Comparison of ENCODE assay signal across 10 mouse cellular contexts in the genomic region with DNA sequence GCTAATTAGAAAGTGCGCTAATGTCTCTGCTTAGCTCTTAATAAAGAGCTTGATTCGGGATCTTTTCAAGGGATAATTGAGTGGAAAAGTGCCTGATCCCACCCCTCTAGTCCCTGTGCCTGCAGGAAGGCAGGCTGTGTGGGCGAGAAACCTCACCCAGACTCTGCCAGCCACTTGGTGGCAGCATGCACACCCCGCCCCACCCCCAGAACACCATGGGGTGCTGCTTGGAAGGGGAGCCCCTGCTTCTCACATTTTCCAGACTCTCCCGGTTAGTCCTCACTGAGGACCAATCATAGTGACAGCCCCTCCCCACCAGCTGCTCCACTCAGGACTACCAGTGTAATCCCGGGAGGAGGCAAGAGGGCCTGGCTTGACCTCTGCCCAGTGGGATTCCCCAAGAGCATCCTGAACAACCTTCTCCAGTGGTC. TPM values are rescaled to one million over a fixed set of nuclear protein-coding genes. Genes with fewer than 3 reads are reported as not detected.
DNase-seq lines count a peak whose midpoint lies in the region; ATAC-seq and TF ChIP-seq lines count a peak whose summit lies in the region.
"Had no signal": no experiment of that assay in that cellular context is flagged by ENCODE, and none has a peak within 500 bp of the region (broad histone marks: within the 10 kb centered on the region; RNA-seq: fewer than 3 reads in every experiment).

No protein-coding gene starts in this region.

- no peak for ATAC-seq in heart, embryonic 11.5 days (replicated peaks; ENCODE audit: insufficient number of reproducible peaks, low FRiP score, low TSS enrichment)
- peak; percentile 11 for ATAC-seq in embryonic facial prominence, embryonic 14.5 days (ENCODE audit: low read depth)
- no peak for ATAC-seq in intestine, embryonic 15.5 days
- no peak for ATAC-seq in neural tube, embryonic 11.5 days (ENCODE audit: insufficient read depth, low FRiP score, low TSS enrichment)

- no peaks in the 10 kb centered on the region for H3K9me3 ChIP-seq in heart, embryonic 11.5 days (replicated peaks; ENCODE audit: control insufficient read depth, low read length)
- H3K9me3 ChIP-seq in embryonic facial prominence, embryonic 14.5 days (ENCODE audit: control insufficient read depth, low read length), result no peaks in the 10 kb centered on the region
- no peaks in the 10 kb centered on the region for H3K9me3 ChIP-seq in intestine, embryonic 15.5 days
- no peaks in the 10 kb centered on the region for H3K9me3 ChIP-seq in neural tube, embryonic 11.5 days (ENCODE audit: control insufficient read depth, low read length)
- H3K9me3 ChIP-seq: megakaryocyte, embryonic 14.5 days had no signal

- WGBS in heart, embryonic 11.5 days (ENCODE audit: insufficient replicate concordance), result 22% methylated on average over 6 of the region's 6 CpGs
- WGBS in embryonic facial prominence, embryonic 14.5 days, result 15% methylated on average over 5 of the region's 6 CpGs
- 39% methylated on average over 6 of the region's 6 CpGs for WGBS in intestine, embryonic 15.5 days
- 13% methylated on average over 6 of the region's 6 CpGs for WGBS in neural tube, embryonic 11.5 days
- 19% methylated on average over 6 of the region's 6 CpGs for WGBS in cerebellum, adult 2 months

- no peaks in the 10 kb centered on the region for H3K36me3 ChIP-seq in heart, embryonic 11.5 days (ENCODE audit: control insufficient read depth, insufficient read depth, low read length)
- no peaks in the 10 kb centered on the region for H3K36me3 ChIP-seq in embryonic facial prominence, embryonic 14.5 days (ENCODE audit: control insufficient read depth, insufficient read depth, low read length)
- H3K36me3 ChIP-seq in intestine, embryonic 15.5 days, result no peaks in the 10 kb centered on the region
- no peaks in the 10 kb centered on the region for H3K36me3 ChIP-seq in neural tube, embryonic 11.5 days (ENCODE audit: control insufficient read depth, insufficient read depth, low read length)

- TF ChIP-seq POLR2A in cerebellum, adult 2 months (IDR thresholded peaks at IDR 0.05; ENCODE audit: borderline replicate concordance, insufficient read depth, low read length), result no peak

- no peaks in the 10 kb centered on the region for H3K27me3 ChIP-seq in heart, embryonic 11.5 days (ENCODE audit: control insufficient read depth, insufficient read depth, low read length)
- H3K27me3 ChIP-seq in embryonic facial prominence, embryonic 14.5 days (replicated peaks; ENCODE audit: control insufficient read depth, insufficient read depth, low read length), result no peaks in the 10 kb centered on the region
- no peaks in the 10 kb centered on the region for H3K27me3 ChIP-seq in intestine, embryonic 15.5 days (replicated peaks)
- no peaks in the 10 kb centered on the region for H3K27me3 ChIP-seq in neural tube, embryonic 11.5 days (ENCODE audit: control insufficient read depth, insufficient read depth, low read length)
- H3K27me3 ChIP-seq in cerebellum, adult 2 months (ENCODE audit: control insufficient read depth, insufficient read depth, low read length), result no peaks in the 10 kb centered on the region

- H3K4me2 ChIP-seq in heart, embryonic 11.5 days, result peak overlapping the region; percentile 32
- H3K4me2 ChIP-seq in embryonic facial prominence, embryonic 14.5 days (ENCODE audit: low read depth, low read length), result no peak overlapping the region
- no peak overlapping the region for H3K4me2 ChIP-seq in intestine, embryonic 15.5 days (replicated peaks)
- no peak overlapping the region for H3K4me2 ChIP-seq in neural tube, embryonic 11.5 days (ENCODE audit: low read depth)

- no peak for DNase-seq in heart, postnatal 25 days (ENCODE audit: low spot score)
- peak; percentile 31 for DNase-seq in embryonic facial prominence, embryonic 14.5 days (ENCODE audit: low spot score)
- DNase-seq in neural tube, embryonic 11.5 days (ENCODE audit: low spot score), result no peak
- no peak for DNase-seq in cerebellum, adult 2 months
- no peak for DNase-seq in adipocyte (ENCODE audit: low spot score)
- DNase-seq in gastrocnemius, postnatal 25 days, result no peak

- peaks cover 70% of the 10 kb centered on the region for H3K4me1 ChIP-seq in heart, embryonic 11.5 days (ENCODE audit: control insufficient read depth, insufficient read depth, low read length)
- H3K4me1 ChIP-seq in embryonic facial prominence, embryonic 14.5 days (ENCODE audit: control insufficient read depth, insufficient read depth, low read length), result peaks cover 36% of the 10 kb centered on the region
- peaks cover 41% of the 10 kb centered on the region for H3K4me1 ChIP-seq in intestine, embryonic 15.5 days (replicated peaks)
- peaks cover 42% of the 10 kb centered on the region for H3K4me1 ChIP-seq in neural tube, embryonic 11.5 days (ENCODE audit: control insufficient read depth, insufficient read depth, low read length)
- no peaks in the 10 kb centered on the region; the same call in 1 of the 2 replicates for H3K4me1 ChIP-seq in cerebellum, adult 2 months (ENCODE audit: control insufficient read depth, insufficient read depth, low read length)

- H3K27ac ChIP-seq in heart, embryonic 11.5 days (ENCODE audit: low read depth, low read length), result peak overlapping the region; percentile 85
- H3K27ac ChIP-seq in embryonic facial prominence, embryonic 14.5 days (replicated peaks; ENCODE audit: low read depth, low read length), result no peak overlapping the region
- H3K27ac ChIP-seq in intestine, embryonic 15.5 days, result peak overlapping the region; percentile 49; the same call in 1 of the 2 replicates
- H3K27ac ChIP-seq in neural tube, embryonic 11.5 days (ENCODE audit: low read depth, low read length), result peak overlapping the region; percentile 65
- no peak overlapping the region for H3K27ac ChIP-seq in cerebellum, adult 2 months (ENCODE audit: insufficient read depth, low read length)

- no peak for TF ChIP-seq CTCF in cerebellum, adult 2 months (IDR thresholded peaks at IDR 0.05; ENCODE audit: borderline replicate concordance, insufficient read depth, low read depth, low read length)

- intact Hi-C loops in heart, postnatal 25 days (cut with DNase I), result no loop called here

- H3K4me3 ChIP-seq in heart, embryonic 11.5 days (ENCODE audit: low read depth, low read length), result no peak overlapping the region
- H3K4me3 ChIP-seq in embryonic facial prominence, embryonic 14.5 days (ENCODE audit: low read depth, low read length), result no peak overlapping the region
- no peak overlapping the region for H3K4me3 ChIP-seq in intestine, embryonic 15.5 days (replicated peaks)
- H3K4me3 ChIP-seq in neural tube, embryonic 11.5 days (ENCODE audit: low read depth, low read length), result no peak overlapping the region
- H3K4me3 ChIP-seq in cerebellum, adult 2 months (replicated peaks; ENCODE audit: insufficient read depth, low read depth, low read length), result no peak overlapping the region
- H3K4me3 ChIP-seq: megakaryocyte, embryonic 14.5 days had no signal

- peak overlapping the region; percentile 43; the same call in 1 of the 2 replicates for H3K9ac ChIP-seq in heart, embryonic 11.5 days (ENCODE audit: low read depth, low read length)
- no peak overlapping the region for H3K9ac ChIP-seq in embryonic facial prominence, embryonic 14.5 days (ENCODE audit: low read depth, low read length)
- no peak overlapping the region for H3K9ac ChIP-seq in intestine, embryonic 15.5 days
- no peak overlapping the region for H3K9ac ChIP-seq in neural tube, embryonic 11.5 days (ENCODE audit: low read length)

RNA-seq across cellular contexts. Expression of a gene that starts 27.6 kb away (rescaled TPM):
- 10.3 and 10.6 TPM in 2 replicates for polyA plus RNA-seq in heart, embryonic 11.5 days (2014; fragmentation: Nextera tagmentation; extraction: Ambion mirVana)
- 1 to 10 TPM; 6.9 to 7.3 TPM for total RNA-seq in heart, postnatal 25 days (2021)
- polyA plus RNA-seq in embryonic facial prominence, embryonic 14.5 days (2014; fragmentation: Nextera tagmentation; extraction: Ambion mirVana), result 4.9 and 5.2 TPM in 2 replicates
- 4.3 and 4.6 TPM in 2 replicates for polyA plus RNA-seq in intestine, embryonic 15.5 days (2015; fragmentation: Nextera tagmentation; extraction: Ambion mirVana)
- 9.7 and 13.3 TPM in 2 replicates for polyA plus RNA-seq in neural tube, embryonic 11.5 days (2014; fragmentation: Nextera tagmentation; extraction: Ambion mirVana)
- polyA plus RNA-seq in cerebellum, adult 2 months (2012; rRNA removed), result 10.8 and 12.4 TPM in 2 replicates
- 1 to 10 TPM; 1.5 to 1.6 TPM for total RNA-seq in gastrocnemius, postnatal 25 days (2021)

RNA-seq across cellular contexts. Expression of a gene that starts 37.0 kb away (rescaled TPM):
- 0.69 and 1.6 TPM in 2 replicates for polyA plus RNA-seq in heart, embryonic 11.5 days (2014; fragmentation: Nextera tagmentation; extraction: Ambion mirVana)
- total RNA-seq in heart, postnatal 25 days (2021), result not detected
- polyA plus RNA-seq in embryonic facial prominence, embryonic 14.5 days (2014; fragmentation: Nextera tagmentation; extraction: Ambion mirVana), result 8.0 and 9.5 TPM in 2 replicates
- 14.3 and 17.6 TPM in 2 replicates for polyA plus RNA-seq in intestine, embryonic 15.5 days (2015; fragmentation: Nextera tagmentation; extraction: Ambion mirVana)
- 0.37 and 0.46 TPM in 2 replicates for polyA plus RNA-seq in neural tube, embryonic 11.5 days (2014; fragmentation: Nextera tagmentation; extraction: Ambion mirVana)
- polyA plus RNA-seq in cerebellum, adult 2 months (2012; rRNA removed), result not detected in 2 replicates
- not detected for total RNA-seq in gastrocnemius, postnatal 25 days (2021)
- total RNA-seq: MEL had no signal

RNA-seq across cellular contexts. Expression of a gene that starts 39.9 kb away (rescaled TPM):
- polyA plus RNA-seq in heart, embryonic 11.5 days (2014; fragmentation: Nextera tagmentation; extraction: Ambion mirVana), result not detected in 2 replicates
- total RNA-seq in heart, postnatal 25 days (2021), result 1 to 10 TPM; 1.6 to 2.2 TPM
- polyA plus RNA-seq in embryonic facial prominence, embryonic 14.5 days (2014; fragmentation: Nextera tagmentation; extraction: Ambion mirVana), result 47.8 and 101 TPM in 2 replicates
- 1.9 TPM in 2 replicates for polyA plus RNA-seq in intestine, embryonic 15.5 days (2015; fragmentation: Nextera tagmentation; extraction: Ambion mirVana)
- not detected in 2 replicates for polyA plus RNA-seq in neural tube, embryonic 11.5 days (2014; fragmentation: Nextera tagmentation; extraction: Ambion mirVana)
- 0.16 TPM in 1 of 2 replicates, not detected in the other for polyA plus RNA-seq in cerebellum, adult 2 months (2012; rRNA removed)
- total RNA-seq in gastrocnemius, postnatal 25 days (2021), result 1 to 10 TPM; 3.4 to 7.6 TPM
- total RNA-seq: MEL had no signal

RNA-seq across cellular contexts. Expression of a gene that starts 48.4 kb away (rescaled TPM):
- 0.97 and 1.2 TPM in 2 replicates for polyA plus RNA-seq in heart, embryonic 11.5 days (2014; fragmentation: Nextera tagmentation; extraction: Ambion mirVana)
- not detected for total RNA-seq in heart, postnatal 25 days (2021)
- polyA plus RNA-seq in embryonic facial prominence, embryonic 14.5 days (2014; fragmentation: Nextera tagmentation; extraction: Ambion mirVana), result 0.22 and 3.0 TPM in 2 replicates
- polyA plus RNA-seq in intestine, embryonic 15.5 days (2015; fragmentation: Nextera tagmentation; extraction: Ambion mirVana), result not detected in 2 replicates
- polyA plus RNA-seq in neural tube, embryonic 11.5 days (2014; fragmentation: Nextera tagmentation; extraction: Ambion mirVana), result 0.25 and 0.46 TPM in 2 replicates
- 1.1 and 1.3 TPM in 2 replicates for polyA plus RNA-seq in cerebellum, adult 2 months (2012; rRNA removed)
- not detected for total RNA-seq in gastrocnemius, postnatal 25 days (2021)
- total RNA-seq: MEL had no signal

Comparison
In these comparisons a context has a peak if more than half of its experiments do, and no peak if none do; other contexts are left out.
1. H3K27ac ChIP-seq: peak in heart, embryonic 11.5 days (single experiment), intestine, embryonic 15.5 days (single experiment) and neural tube, embryonic 11.5 days (single experiment); none in embryonic facial prominence, embryonic 14.5 days (single experiment) and cerebellum, adult 2 months (single experiment).
2. RNA of a gene that starts 39.9 kb away (polyA plus RNA-seq): 47.8 to 101 TPM in embryonic facial prominence, embryonic 14.5 days; 1.9 TPM in intestine, embryonic 15.5 days, not detected in heart, embryonic 11.5 days, not detected in neural tube, embryonic 11.5 days and 0.16 TPM in cerebellum, adult 2 months; every median in the first group is over 10 times any median in the second.